Mouse (Mus musculus) gastrocnemius, adult 8-10 months (tissue): ENCODE results near the gene Mmadhc. TPM values are rescaled to one million over a fixed set of nuclear protein-coding genes. Genes with fewer than 3 reads are reported as not detected.

Source experiments
- DNase-seq, 2 experiments: peaks; one replicate each; pipeline ENCODE4 v3.0.0; 2022; ENCODE audit warnings: low spot score in 2 of 2
- total RNA-seq, 4 experiments: library from RNA; stranded (reverse); gene quantifications; 2 replicates each; pipeline ENCODE4 v1.2.4; 2022

Mmadhc gene
- 100 to 1,000 TPM; 110 to 119 (median 114) TPM for total RNA-seq

GRCm38 (mm10) chr2:50296109-50296986 is at the start of gene Mmadhc:
Mmadhc (minus strand) TSS chr2:50296801.
- peak; percentile 83 to 86 for DNase-seq

GRCm38 (mm10) chr2:50343598-50343997 is 47.0 kb upstream of the Mmadhc start:
- no peak for DNase-seq

GRCm38 (mm10) chr2:50339061-50339460 is 42.5 kb upstream of the Mmadhc start:
- DNase-seq = no peak

GRCm38 (mm10) chr2:50337596-50337995 is 41.0 kb upstream of the Mmadhc start:
- DNase-seq = no peak

GRCm38 (mm10) chr2:50331716-50332270 is 35.2 kb upstream of the Mmadhc start:
- no peak for DNase-seq

GRCm38 (mm10) chr2:50328181-50328580 is 31.6 kb upstream of the Mmadhc start:
- DNase-seq = no peak

- DNase-seq = no peak
These were observed 28.2 kb upstream of the Mmadhc start for GRCm38 (mm10) chr2:50324799-50325198.

- DNase-seq = no peak
These were observed 10.2 kb upstream of the Mmadhc start for GRCm38 (mm10) chr2:50306663-50307320.

GRCm38 (mm10) chr2:50304824-50305577 is 8.4 kb upstream of the Mmadhc start:
- no peak for DNase-seq

- no peak for DNase-seq
These were observed 368 bp upstream of the Mmadhc start for GRCm38 (mm10) chr2:50296987-50297350.

- no peak for DNase-seq
These were observed 1.0 kb downstream of the Mmadhc start for GRCm38 (mm10) chr2:50295562-50295961.

- no peak for DNase-seq
These were observed 2.5 kb downstream of the Mmadhc start for GRCm38 (mm10) chr2:50294084-50294483.

- no peak for DNase-seq
These were observed 3.0 kb downstream of the Mmadhc start for GRCm38 (mm10) chr2:50293572-50293971.

- DNase-seq = no peak
These were observed 4.7 kb downstream of the Mmadhc start for GRCm38 (mm10) chr2:50291901-50292300.

- DNase-seq = no peak
These were observed 5.8 kb downstream of the Mmadhc start for GRCm38 (mm10) chr2:50290754-50291153.

GRCm38 (mm10) chr2:50284781-50285180 is 11.8 kb downstream of the Mmadhc start:
- no peak for DNase-seq

GRCm38 (mm10) chr2:50284040-50284439 is 12.6 kb downstream of the Mmadhc start:
- no peak for DNase-seq

GRCm38 (mm10) chr2:50276715-50277114 is 19.9 kb downstream of the Mmadhc start:
- DNase-seq = no peak

GRCm38 (mm10) chr2:50273415-50273814 is 23.2 kb downstream of the Mmadhc start:
- no peak for DNase-seq

- DNase-seq = no peak
These were observed 24.4 kb downstream of the Mmadhc start for GRCm38 (mm10) chr2:50272165-50272564.

- DNase-seq = no peak
These were observed 28.1 kb downstream of the Mmadhc start for GRCm38 (mm10) chr2:50268514-50268913.

- no peak for DNase-seq
These were observed 29.6 kb downstream of the Mmadhc start for GRCm38 (mm10) chr2:50267046-50267445.
